Mouse (Mus musculus) thymus, postnatal 25 days (tissue): ENCODE results near the gene St6galnac3.

Experiments
- DNase-seq: peaks from one replicate; pipeline ENCODE4 v3.0.0; 2022

St6galnac3 gene

GRCm38 (mm10) chr3:153453127-153454049, 271.6 kb downstream of the St6galnac3 start:
- no peak for DNase-seq

GRCm38 (mm10) chr3:153452299-153452996, 272.5 kb downstream of the St6galnac3 start:
- no peak for DNase-seq

GRCm38 (mm10) chr3:153441329-153441728, 283.6 kb downstream of the St6galnac3 start:
- no peak for DNase-seq

- DNase-seq: no peak
Measured at GRCm38 (mm10) chr3:153436076-153437021, 288.6 kb downstream of the St6galnac3 start.

GRCm38 (mm10) chr3:153433010-153433409, 292.0 kb downstream of the St6galnac3 start:
- DNase-seq: no peak

GRCm38 (mm10) chr3:153432053-153432816, 292.7 kb downstream of the St6galnac3 start:
- DNase-seq: no peak

- DNase-seq: no peak
Measured at GRCm38 (mm10) chr3:153429840-153430239, 295.1 kb downstream of the St6galnac3 start.

- DNase-seq: no peak
Measured at GRCm38 (mm10) chr3:153421918-153422290, 303.1 kb downstream of the St6galnac3 start.

GRCm38 (mm10) chr3:153421060-153421917, 303.7 kb downstream of the St6galnac3 start:
- no peak for DNase-seq

GRCm38 (mm10) chr3:153419331-153419730, 305.6 kb downstream of the St6galnac3 start:
- DNase-seq: no peak

- DNase-seq: no peak
Measured at GRCm38 (mm10) chr3:153417001-153417400, 308.0 kb downstream of the St6galnac3 start.

- DNase-seq: no peak
Measured at GRCm38 (mm10) chr3:153416383-153416782, 308.6 kb downstream of the St6galnac3 start.

- no peak for DNase-seq
Measured at GRCm38 (mm10) chr3:153414132-153414531, 310.8 kb downstream of the St6galnac3 start.

- no peak for DNase-seq
Measured at GRCm38 (mm10) chr3:153409286-153409685, 315.7 kb downstream of the St6galnac3 start.

- no peak for DNase-seq
Measured at GRCm38 (mm10) chr3:153408361-153408760, 316.6 kb downstream of the St6galnac3 start.

GRCm38 (mm10) chr3:153407698-153408097, 317.3 kb downstream of the St6galnac3 start:
- DNase-seq: no peak

GRCm38 (mm10) chr3:153406858-153407257, 318.1 kb downstream of the St6galnac3 start:
- no peak for DNase-seq

GRCm38 (mm10) chr3:153406220-153406619, 318.8 kb downstream of the St6galnac3 start:
- DNase-seq: no peak

- no peak for DNase-seq
Measured at GRCm38 (mm10) chr3:153405643-153406042, 319.3 kb downstream of the St6galnac3 start.

- DNase-seq: no peak
Measured at GRCm38 (mm10) chr3:153400259-153400658, 324.7 kb downstream of the St6galnac3 start.

- DNase-seq: no peak
Measured at GRCm38 (mm10) chr3:153399574-153399973, 325.4 kb downstream of the St6galnac3 start.
